Mouse (Mus musculus): Measurements from ENCODE around the gene Lmod2. TPM values are rescaled to one million over a fixed set of nuclear protein-coding genes. Genes with fewer than 3 reads are reported as not detected.

The Lmod2 gene
- polyA plus RNA-seq, 1 experiment = not detected

- TF ChIP-seq FLI1 (IDR thresholded peaks at IDR 0.05; ENCODE audit: low read length) (no peak), GATA1 (IDR thresholded peaks at IDR 0.05; ENCODE audit: borderline replicate concordance, low read length) (no peak)
- Histone ChIP-seq H3K27me3 (replicated peaks) (no peaks in the 10 kb centered on the region), H3K4me1 (0 out of 2 replicates have a peak, but pooled peaks cover 2% of the 10 kb centered on the region), H3K4me3 (replicated peaks) (no peak overlapping the region), H3K36me3 (replicated peaks; ENCODE audit: low read length) (no peaks in the 10 kb centered on the region), H3K9me3 (0 out of 2 replicates have a peak, but pooled peaks cover 8% of the 10 kb centered on the region)
Measured at GRCm38 (mm10) chr6:24599639-24600038, 2.1 kb downstream of the Lmod2 start.

- Histone ChIP-seq H3K27me3 (replicated peaks) (no peaks in the 10 kb centered on the region), H3K4me1 (0 out of 2 replicates have a peak, but pooled peaks cover 2% of the 10 kb centered on the region), H3K36me3 (replicated peaks; ENCODE audit: low read length) (no peaks in the 10 kb centered on the region), H3K4me3 (replicated peaks) (no peak overlapping the region), H3K9me3 (0 out of 2 replicates have a peak, but pooled peaks cover 8% of the 10 kb centered on the region)
- TF ChIP-seq FLI1 (IDR thresholded peaks at IDR 0.05; ENCODE audit: low read length) (no peak), GATA1 (IDR thresholded peaks at IDR 0.05; ENCODE audit: borderline replicate concordance, low read length) (no peak)
Measured at GRCm38 (mm10) chr6:24600134-24600533, 2.6 kb downstream of the Lmod2 start.

- H3K4me3 ChIP-seq (replicated peaks) = no peak overlapping the region
- H3K9me3 ChIP-seq = 0 out of 2 replicates have a peak, but pooled peaks cover 8% of the 10 kb centered on the region
- no peak for TF ChIP-seq FLI1 (IDR thresholded peaks at IDR 0.05; ENCODE audit: low read length)
- TF ChIP-seq GATA1 (IDR thresholded peaks at IDR 0.05; ENCODE audit: borderline replicate concordance, low read length) = no peak
- no peaks in the 10 kb centered on the region for H3K27me3 ChIP-seq (replicated peaks)
- H3K36me3 ChIP-seq (replicated peaks; ENCODE audit: low read length) = no peaks in the 10 kb centered on the region
- 0 out of 2 replicates have a peak, but pooled peaks cover 2% of the 10 kb centered on the region for H3K4me1 ChIP-seq
Measured at GRCm38 (mm10) chr6:24600726-24601125, 3.2 kb downstream of the Lmod2 start.

- Histone ChIP-seq H3K4me1 (0 out of 2 replicates have a peak, but pooled peaks cover 2% of the 10 kb centered on the region), H3K4me3 (replicated peaks) (no peak overlapping the region), H3K36me3 (replicated peaks; ENCODE audit: low read length) (no peaks in the 10 kb centered on the region), H3K9me3 (0 out of 2 replicates have a peak, but pooled peaks cover 8% of the 10 kb centered on the region), H3K27me3 (replicated peaks) (no peaks in the 10 kb centered on the region)
- TF ChIP-seq GATA1 (IDR thresholded peaks at IDR 0.05; ENCODE audit: borderline replicate concordance, low read length) (no peak), FLI1 (IDR thresholded peaks at IDR 0.05; ENCODE audit: low read length) (no peak)
Measured at GRCm38 (mm10) chr6:24601668-24602067, 4.1 kb downstream of the Lmod2 start.

GRCm38 (mm10) chr6:24602351-24602750 is 4.8 kb downstream of the Lmod2 start:
- 0 out of 2 replicates have a peak, but pooled peaks cover 8% of the 10 kb centered on the region for H3K9me3 ChIP-seq
- H3K4me1 ChIP-seq = 0 out of 2 replicates have a peak, but pooled peaks cover 2% of the 10 kb centered on the region
- TF ChIP-seq FLI1 (IDR thresholded peaks at IDR 0.05; ENCODE audit: low read length) (no peak), GATA1 (IDR thresholded peaks at IDR 0.05; ENCODE audit: borderline replicate concordance, low read length) (no peak)
- no peaks in the 10 kb centered on the region for H3K27me3 ChIP-seq (replicated peaks)
- no peak overlapping the region for H3K4me3 ChIP-seq (replicated peaks)
- no peaks in the 10 kb centered on the region for H3K36me3 ChIP-seq (replicated peaks; ENCODE audit: low read length)

GRCm38 (mm10) chr6:24602993-24603392 is 5.4 kb downstream of the Lmod2 start:
- H3K27me3 ChIP-seq (replicated peaks) = no peaks in the 10 kb centered on the region
- no peaks in the 10 kb centered on the region for H3K36me3 ChIP-seq (replicated peaks; ENCODE audit: low read length)
- H3K9me3 ChIP-seq = 0 out of 2 replicates have a peak, but pooled peaks cover 3% of the 10 kb centered on the region
- H3K4me3 ChIP-seq (replicated peaks) = no peak overlapping the region
- H3K4me1 ChIP-seq = 0 out of 2 replicates have a peak, but pooled peaks cover 2% of the 10 kb centered on the region
- TF ChIP-seq FLI1 (IDR thresholded peaks at IDR 0.05; ENCODE audit: low read length) (no peak), GATA1 (IDR thresholded peaks at IDR 0.05; ENCODE audit: borderline replicate concordance, low read length) (no peak)

- no peaks in the 10 kb centered on the region for H3K36me3 ChIP-seq (replicated peaks; ENCODE audit: low read length)
- no peaks in the 10 kb centered on the region for H3K4me1 ChIP-seq
- no peak overlapping the region for H3K4me3 ChIP-seq (replicated peaks)
- no peak for TF ChIP-seq GATA1 (IDR thresholded peaks at IDR 0.05; ENCODE audit: borderline replicate concordance, low read length)
- no peak for TF ChIP-seq FLI1 (IDR thresholded peaks at IDR 0.05; ENCODE audit: low read length)
- H3K9me3 ChIP-seq = 0 out of 2 replicates have a peak, but pooled peaks cover 3% of the 10 kb centered on the region
- no peaks in the 10 kb centered on the region for H3K27me3 ChIP-seq (replicated peaks)
Measured at GRCm38 (mm10) chr6:24604289-24604688, 6.7 kb downstream of the Lmod2 start.

- H3K4me3 ChIP-seq (replicated peaks) = no peak overlapping the region
- H3K27me3 ChIP-seq (replicated peaks) = no peaks in the 10 kb centered on the region
- no peaks in the 10 kb centered on the region for H3K4me1 ChIP-seq
- TF ChIP-seq FLI1 (IDR thresholded peaks at IDR 0.05; ENCODE audit: low read length) (no peak), GATA1 (IDR thresholded peaks at IDR 0.05; ENCODE audit: borderline replicate concordance, low read length) (no peak)
- no peaks in the 10 kb centered on the region for H3K36me3 ChIP-seq (replicated peaks; ENCODE audit: low read length)
- 0 out of 2 replicates have a peak, but pooled peaks cover 3% of the 10 kb centered on the region for H3K9me3 ChIP-seq
Measured at GRCm38 (mm10) chr6:24605631-24606030, 8.1 kb downstream of the Lmod2 start.

GRCm38 (mm10) chr6:24606512-24606911 is 8.9 kb downstream of the Lmod2 start:
- no peak overlapping the region for H3K4me3 ChIP-seq (replicated peaks)
- H3K36me3 ChIP-seq (replicated peaks; ENCODE audit: low read length) = no peaks in the 10 kb centered on the region
- H3K9me3 ChIP-seq = 0 out of 2 replicates have a peak, but pooled peaks cover 3% of the 10 kb centered on the region
- H3K4me1 ChIP-seq = no peaks in the 10 kb centered on the region
- no peaks in the 10 kb centered on the region for H3K27me3 ChIP-seq (replicated peaks)
- TF ChIP-seq GATA1 (IDR thresholded peaks at IDR 0.05; ENCODE audit: borderline replicate concordance, low read length) (no peak), FLI1 (IDR thresholded peaks at IDR 0.05; ENCODE audit: low read length) (no peak)

GRCm38 (mm10) chr6:24607531-24607930 is 10.0 kb downstream of the Lmod2 start:
- 0 out of 2 replicates have a peak, but pooled peaks cover 3% of the 10 kb centered on the region for H3K9me3 ChIP-seq
- H3K27me3 ChIP-seq (replicated peaks) = no peaks in the 10 kb centered on the region
- no peaks in the 10 kb centered on the region for H3K4me1 ChIP-seq
- H3K36me3 ChIP-seq (replicated peaks; ENCODE audit: low read length) = peaks cover 7% of the 10 kb centered on the region
- TF ChIP-seq FLI1 (IDR thresholded peaks at IDR 0.05; ENCODE audit: low read length) (no peak), GATA1 (IDR thresholded peaks at IDR 0.05; ENCODE audit: borderline replicate concordance, low read length) (no peak)
- H3K4me3 ChIP-seq (replicated peaks) = no peak overlapping the region
